Mouse (Mus musculus) macrophage (primary cell): ENCODE data around the gene Nmnat3. TPM values are rescaled to one million over a fixed set of nuclear protein-coding genes. Genes with fewer than 3 reads are reported as not detected.
A peak's percentile ranks its signal among the peaks of the same experiment; 100 is the strongest.

Experiments
- H3K27ac ChIP-seq: fragments of 350-480 bp; formaldehyde crosslinking; 2 replicates; pipeline ENCODE4 v1.9.0; 2021
- H3K36me3 ChIP-seq: fragments of 350-480 bp; formaldehyde crosslinking; 2 replicates; pipeline ENCODE4 v1.9.0; 2021; ENCODE audit errors: inconsistent target
- H3K4me3 ChIP-seq: fragments of 350-480 bp; formaldehyde crosslinking; 2 replicates; pipeline ENCODE4 v1.9.0; 2021; ENCODE audit errors: inconsistent target
- H3K79me2 ChIP-seq: fragments of 350-480 bp; formaldehyde crosslinking; 2 replicates; pipeline ENCODE4 v1.9.0; 2021; ENCODE audit errors: inconsistent target
- WGBS: methylation state at CpG from one replicate; pipeline ENCODE4 v1.1.7; 2026; ENCODE audit warnings: inconsistent platforms; ENCODE audit not compliant: missing documents; 5-methylcytosine and 5-hydroxymethylcytosine counted together
- polyA plus RNA-seq: library from polyadenylated mRNA; stranded (reverse); fragments of 250-400 nt; gene quantifications from 3 replicates; pipeline ENCODE4 v1.2.4, GENCODE M21; 2018; ENCODE audit warnings: inconsistent platforms

The Nmnat3 gene
- polyA plus RNA-seq, 1 experiment from 2014 or later = 5.7 TPM

GRCm38 (mm10) chr9:98297234-98297936 is 10.2 kb downstream of the Nmnat3 start:
- Histone ChIP-seq H3K4me3 (peak overlapping the region; percentile 62), H3K36me3 (no peaks in the 10 kb centered on the region), H3K27ac (peak overlapping the region; percentile 64), H3K79me2 (peaks cover 15% of the 10 kb centered on the region; the same call in 1 of the 2 replicates)
- WGBS = 3% methylated on average over 11 of the region's 12 CpGs

DNA sequence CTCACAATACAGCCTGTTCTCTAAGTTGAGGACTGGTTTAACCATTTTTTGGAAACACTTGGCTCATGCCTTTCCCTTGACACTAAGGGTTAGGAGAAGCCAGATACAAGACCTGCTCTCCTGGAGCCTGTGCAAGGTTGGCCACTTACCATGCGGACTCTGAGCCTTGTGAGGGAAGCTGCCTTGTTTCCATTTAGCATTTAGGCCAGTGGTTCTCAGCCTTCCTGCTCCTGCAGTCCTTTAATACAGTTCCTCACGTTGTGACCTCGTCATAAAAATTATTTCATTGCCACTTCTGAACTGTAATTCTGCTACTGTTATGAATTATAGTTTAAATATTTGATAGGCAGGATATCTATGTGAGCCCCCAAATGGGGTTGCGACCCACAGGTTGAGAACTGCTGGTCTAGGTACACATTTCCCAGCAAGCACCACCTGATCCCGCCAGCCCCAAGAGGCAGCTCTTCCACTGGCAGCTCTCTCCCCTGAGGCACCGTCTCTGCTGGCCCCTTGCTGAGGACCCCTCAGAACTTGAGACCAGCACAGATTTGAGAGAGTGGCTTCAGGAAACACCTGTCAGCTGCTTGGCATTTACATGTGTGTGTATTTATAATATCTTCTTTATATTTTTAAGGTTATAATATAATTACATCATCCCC is 10.8 kb downstream of the Nmnat3 start:
- Histone ChIP-seq H3K4me3 (peak overlapping the region; percentile 62; the same call in 1 of the 2 replicates), H3K36me3 (no peaks in the 10 kb centered on the region), H3K27ac (no peak overlapping the region), H3K79me2 (peaks cover 15% of the 10 kb centered on the region; the same call in 1 of the 2 replicates)
- WGBS = 72% methylated on average over 6 of the region's 6 CpGs

DNA sequence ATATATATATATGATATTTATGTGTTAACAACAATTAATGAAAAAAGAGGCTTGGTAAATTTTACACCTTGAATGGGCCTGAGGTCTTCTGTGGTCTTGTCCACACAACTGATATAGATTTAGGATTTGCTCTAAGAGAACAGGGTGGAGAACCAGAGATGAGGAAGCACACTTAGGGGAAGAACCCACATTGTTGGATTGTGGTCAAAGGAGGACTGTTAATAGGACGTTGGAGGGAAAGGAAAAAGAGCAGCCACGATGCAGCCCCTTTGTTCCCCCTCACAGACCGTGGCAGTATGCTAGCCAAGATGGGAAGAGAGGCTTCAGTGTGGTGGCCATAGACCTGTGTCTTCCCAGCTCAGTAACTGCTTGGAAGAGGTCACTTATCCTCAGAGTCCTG is 11.5 kb downstream of the Nmnat3 start:
- no peak overlapping the region for H3K27ac ChIP-seq
- 3% methylated on average over 3 of the region's 3 CpGs for WGBS
- H3K36me3 ChIP-seq = no peaks in the 10 kb centered on the region
- H3K79me2 ChIP-seq = peaks cover 15% of the 10 kb centered on the region; the same call in 1 of the 2 replicates
- no peak overlapping the region for H3K4me3 ChIP-seq

DNA sequence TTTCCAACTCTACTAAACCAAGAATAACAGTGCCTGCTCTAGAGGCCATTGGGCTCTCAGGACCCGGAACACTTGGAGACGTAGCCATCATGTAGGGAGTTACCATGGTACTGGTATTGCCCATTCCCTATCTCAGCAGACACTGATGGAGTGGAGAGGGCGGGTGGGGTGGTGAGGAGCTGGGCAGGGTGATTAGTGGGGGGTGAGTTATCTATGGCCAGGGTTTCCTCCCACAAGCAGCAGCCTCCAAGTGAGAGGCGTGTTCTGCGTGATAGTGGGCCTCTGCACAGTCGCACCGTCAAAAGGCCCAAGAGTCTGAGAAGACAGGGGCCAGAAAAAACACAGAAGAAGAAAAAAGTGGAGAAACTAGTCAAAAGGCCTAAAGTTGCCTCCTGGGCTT is 12.0 kb downstream of the Nmnat3 start:
- Histone ChIP-seq H3K36me3 (no peaks in the 10 kb centered on the region), H3K79me2 (peaks cover 15% of the 10 kb centered on the region; the same call in 1 of the 2 replicates), H3K27ac (no peak overlapping the region), H3K4me3 (no peak overlapping the region)
- WGBS = 93% methylated on average over 7 of the region's 7 CpGs

- Histone ChIP-seq H3K36me3 (no peaks in the 10 kb centered on the region), H3K4me3 (no peak overlapping the region), H3K79me2 (peaks cover 15% of the 10 kb centered on the region; the same call in 1 of the 2 replicates), H3K27ac (no peak overlapping the region)
- WGBS = 99% methylated on average over 7 of the region's 7 CpGs
Measured at GRCm38 (mm10) chr9:98300582-98300981, 13.3 kb downstream of the Nmnat3 start.

DNA sequence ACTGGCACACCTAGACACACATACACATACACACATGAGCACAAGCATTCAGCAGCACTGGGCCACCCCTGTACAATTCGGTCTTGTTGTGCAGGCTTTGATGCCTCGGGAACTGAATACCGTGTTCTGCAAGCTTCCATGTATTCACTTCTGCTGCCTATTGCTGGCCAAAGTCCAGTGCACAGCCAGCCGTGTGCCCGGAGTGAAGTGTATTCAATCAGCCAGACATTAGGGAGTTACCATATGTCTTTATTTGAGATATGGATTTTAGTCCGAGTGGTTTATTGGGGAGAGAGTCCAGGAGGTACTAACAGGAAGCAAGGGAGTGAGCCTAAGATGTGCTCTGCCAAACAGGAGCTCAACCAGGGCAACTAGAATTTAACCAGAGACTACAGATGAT is 19.8 kb downstream of the Nmnat3 start:
- Histone ChIP-seq H3K4me3 (no peak overlapping the region), H3K27ac (no peak overlapping the region), H3K79me2 (no peaks in the 10 kb centered on the region), H3K36me3 (no peaks in the 10 kb centered on the region)
- 96% methylated on average over 6 of the region's 6 CpGs for WGBS

DNA sequence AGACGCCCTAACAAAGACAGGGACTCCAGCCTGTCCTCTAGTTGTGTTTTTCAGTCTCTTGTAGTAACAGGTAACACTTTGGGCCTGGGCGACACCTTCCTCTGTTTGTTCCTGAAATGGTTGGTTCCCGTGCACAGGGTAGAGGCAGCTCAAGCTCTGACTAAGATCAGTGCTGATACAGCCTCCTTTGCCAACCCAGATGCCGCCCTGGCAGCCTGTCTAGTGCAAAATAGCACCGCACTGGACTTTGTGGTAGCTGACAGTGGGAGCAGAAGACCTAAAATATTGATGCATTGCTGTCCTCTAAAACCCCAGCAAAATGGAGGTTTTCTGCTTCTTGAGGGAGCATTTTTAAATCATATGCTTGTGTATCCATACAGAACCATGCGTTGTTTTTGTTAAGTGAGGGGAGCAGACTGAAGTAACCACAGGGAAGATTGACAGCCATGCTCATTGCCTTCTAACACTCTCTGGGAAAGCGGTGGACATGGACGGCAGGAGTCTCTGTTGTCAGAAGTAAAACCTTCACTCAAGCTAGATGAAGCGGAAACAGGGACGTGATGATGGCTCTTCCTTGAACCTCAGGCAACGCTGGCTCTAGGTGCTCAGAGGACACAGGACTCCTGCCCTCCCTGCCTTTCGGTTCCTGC is 24.2 kb downstream of the Nmnat3 start:
- Histone ChIP-seq H3K4me3 (no peak overlapping the region), H3K36me3 (no peaks in the 10 kb centered on the region), H3K79me2 (no peaks in the 10 kb centered on the region), H3K27ac (no peak overlapping the region)
- 92% methylated on average over 12 of the region's 12 CpGs for WGBS

DNA sequence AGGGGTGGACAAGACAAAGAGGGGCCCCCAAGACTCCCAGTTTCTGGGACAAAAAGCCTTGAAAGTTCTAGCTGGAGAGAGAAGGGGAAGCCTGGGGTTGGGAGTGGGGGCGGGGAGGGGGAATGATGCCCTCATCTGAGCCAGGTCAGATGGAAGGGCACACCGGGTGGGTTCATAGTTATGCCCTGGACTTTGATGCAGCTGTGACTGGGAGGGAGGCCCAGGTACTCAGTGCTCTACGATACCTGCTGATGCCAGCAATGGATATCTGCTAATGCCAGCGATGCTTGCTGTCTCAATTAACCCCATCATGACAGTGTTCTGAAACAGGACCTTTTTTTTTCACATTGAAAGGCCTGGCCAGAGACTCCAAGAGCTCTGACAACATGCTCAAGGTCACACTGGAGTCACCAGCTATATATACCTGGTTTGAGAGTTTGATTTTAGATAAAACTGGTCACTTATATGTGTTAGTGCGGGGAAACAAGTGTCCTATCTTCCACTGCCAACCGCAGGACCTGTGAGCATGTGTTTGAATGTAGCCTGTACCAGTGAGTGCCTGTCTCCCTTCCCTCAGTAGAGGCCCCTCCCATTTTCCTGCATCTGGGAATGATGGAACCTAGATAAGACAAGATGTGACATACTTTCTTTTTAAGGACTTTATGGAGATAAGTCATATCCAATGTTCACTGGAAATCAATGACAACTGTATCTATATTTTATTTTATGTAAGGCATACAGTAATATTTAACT is 25.6 kb downstream of the Nmnat3 start:
- Histone ChIP-seq H3K36me3 (no peaks in the 10 kb centered on the region), H3K27ac (no peak overlapping the region), H3K79me2 (no peaks in the 10 kb centered on the region), H3K4me3 (no peak overlapping the region)
- 92% methylated on average over 5 of the region's 6 CpGs for whole genome bisulfite sequencing

GRCm38 (mm10) chr9:98313587-98313986 is 26.4 kb downstream of the Nmnat3 start:
- WGBS = 91% methylated on average over 6 of the region's 6 CpGs
- H3K79me2 ChIP-seq = no peaks in the 10 kb centered on the region
- no peaks in the 10 kb centered on the region for H3K36me3 ChIP-seq
- H3K4me3 ChIP-seq = no peak overlapping the region
- H3K27ac ChIP-seq = no peak overlapping the region

- WGBS = 91% methylated on average over 7 of the region's 7 CpGs
- Histone ChIP-seq H3K79me2 (no peaks in the 10 kb centered on the region), H3K27ac (no peak overlapping the region), H3K36me3 (no peaks in the 10 kb centered on the region), H3K4me3 (no peak overlapping the region)
Measured at GRCm38 (mm10) chr9:98314059-98314650, 26.9 kb downstream of the Nmnat3 start.

- H3K36me3 ChIP-seq = no peaks in the 10 kb centered on the region
- H3K4me3 ChIP-seq = no peak overlapping the region
- H3K27ac ChIP-seq = no peak overlapping the region
- WGBS = 84% methylated on average over 4 of the region's 4 CpGs
- H3K79me2 ChIP-seq = no peaks in the 10 kb centered on the region
Measured at GRCm38 (mm10) chr9:98317897-98318296, 30.7 kb downstream of the Nmnat3 start.

DNA sequence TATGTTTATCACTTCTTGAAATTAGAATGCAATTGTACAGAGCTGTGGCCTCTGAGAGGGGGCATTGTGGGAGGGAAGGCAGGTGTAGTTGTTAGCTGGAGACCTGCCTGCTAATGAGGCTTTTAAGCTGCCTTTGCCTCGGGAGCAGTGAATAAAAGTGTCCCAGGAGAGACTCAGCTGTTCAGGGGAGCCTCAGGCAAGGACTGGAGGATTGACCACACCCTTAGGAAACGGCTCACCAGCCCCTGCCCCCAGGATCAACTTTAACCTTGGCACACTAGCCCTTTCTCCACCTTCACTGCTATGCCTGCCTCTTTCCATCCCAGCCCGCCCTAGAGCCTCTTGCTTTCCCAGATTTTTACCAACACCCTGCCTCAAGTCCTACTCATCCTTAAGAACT is 31.6 kb downstream of the Nmnat3 start:
- H3K27ac ChIP-seq = no peak overlapping the region
- WGBS = 85% methylated on average over 3 of the region's 3 CpGs
- H3K36me3 ChIP-seq = no peaks in the 10 kb centered on the region
- H3K79me2 ChIP-seq = no peaks in the 10 kb centered on the region
- no peak overlapping the region for H3K4me3 ChIP-seq

DNA sequence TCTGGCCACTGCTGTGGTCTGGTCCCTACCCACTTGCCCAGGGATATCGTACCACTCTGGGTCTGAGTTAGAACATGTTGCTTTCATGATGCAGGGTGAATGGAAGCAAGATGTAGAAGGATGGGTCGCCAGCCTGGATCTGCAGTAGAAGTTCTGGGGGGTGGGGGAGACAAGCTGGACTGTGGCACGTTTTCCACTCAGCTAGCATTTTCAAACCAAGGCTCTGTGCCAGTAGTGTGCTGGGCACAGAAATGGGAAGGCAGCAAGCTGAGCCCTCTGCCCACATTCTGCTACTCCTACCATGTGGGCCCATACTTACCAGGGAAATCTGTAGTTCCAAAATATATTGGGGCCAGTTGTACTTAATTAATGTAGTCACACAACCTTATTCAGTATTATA is 33.5 kb downstream of the Nmnat3 start:
- H3K4me3 ChIP-seq = no peak overlapping the region
- no peak overlapping the region for H3K27ac ChIP-seq
- H3K79me2 ChIP-seq = no peaks in the 10 kb centered on the region
- 90% methylated on average over 3 of the region's 3 CpGs for WGBS
- H3K36me3 ChIP-seq = no peaks in the 10 kb centered on the region

DNA sequence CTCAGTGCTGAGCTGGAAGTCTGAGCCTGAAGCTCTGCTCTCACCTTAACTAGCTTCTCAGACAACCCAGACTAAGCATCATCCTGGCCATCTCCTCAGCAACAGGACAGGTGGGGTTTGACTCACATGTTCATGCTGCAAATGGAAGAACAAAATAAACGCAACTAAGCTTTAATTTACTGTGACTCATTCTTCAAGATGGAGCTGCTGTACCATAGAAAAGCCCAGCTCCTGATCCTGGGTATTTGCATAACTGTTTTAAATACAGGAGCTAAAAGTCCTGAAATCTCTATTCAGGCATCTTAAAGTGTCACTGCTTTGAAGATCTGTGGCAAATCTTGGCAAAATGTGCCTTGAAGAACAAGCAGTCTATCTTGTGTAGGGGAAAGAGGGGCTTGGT is 38.9 kb downstream of the Nmnat3 start:
- Histone ChIP-seq H3K27ac (no peak overlapping the region), H3K79me2 (no peaks in the 10 kb centered on the region), H3K36me3 (no peaks in the 10 kb centered on the region), H3K4me3 (no peak overlapping the region)
- WGBS = 100% methylated on average over 1 of the region's 1 CpGs
